Mouse (Mus musculus) kidney, adult 8-10 months (tissue): Measurements from ENCODE around the gene Nomo1.

Source experiments
- DNase-seq, 2 experiments: peaks; one replicate each; pipeline ENCODE4 v3.0.0; 2022

Gene Nomo1

GRCm38 (mm10) chr7:46047873-46048562 is 14.5 kb downstream of the Nomo1 start:
- no peak for DNase-seq

- DNase-seq: no peak
These were observed 16.5 kb downstream of the Nomo1 start for GRCm38 (mm10) chr7:46049981-46050380.

- no peak for DNase-seq
These were observed 18.8 kb downstream of the Nomo1 start for GRCm38 (mm10) chr7:46052161-46052821.

GRCm38 (mm10) chr7:46053566-46053965 is 20.1 kb downstream of the Nomo1 start:
- DNase-seq: no peak

- DNase-seq: no peak
These were observed 25.4 kb downstream of the Nomo1 start for GRCm38 (mm10) chr7:46058882-46059281.

- DNase-seq: no peak
These were observed 27.2 kb downstream of the Nomo1 start for GRCm38 (mm10) chr7:46060688-46061087.

- no peak for DNase-seq
These were observed 28.1 kb downstream of the Nomo1 start for GRCm38 (mm10) chr7:46061614-46062013.

- DNase-seq: no peak
These were observed 29.8 kb downstream of the Nomo1 start for GRCm38 (mm10) chr7:46063296-46063695.

GRCm38 (mm10) chr7:46068831-46069230 is 35.3 kb downstream of the Nomo1 start:
- no peak for DNase-seq

GRCm38 (mm10) chr7:46076844-46077243 is 43.3 kb downstream of the Nomo1 start:
- DNase-seq: no peak

GRCm38 (mm10) chr7:46077675-46078074 is 44.2 kb downstream of the Nomo1 start:
- DNase-seq: no peak

GRCm38 (mm10) chr7:46084024-46084423 is 50.5 kb downstream of the Nomo1 start:
- no peak for DNase-seq

- DNase-seq: peak; percentile 3 to 12
These were observed 51.5 kb downstream of the Nomo1 start for GRCm38 (mm10) chr7:46084839-46085513.

GRCm38 (mm10) chr7:46086378-46086777 is 52.9 kb downstream of the Nomo1 start:
- no peak for DNase-seq

- DNase-seq: no peak
These were observed 54.7 kb downstream of the Nomo1 start for GRCm38 (mm10) chr7:46088241-46088640.

GRCm38 (mm10) chr7:46092803-46093202 is 59.3 kb downstream of the Nomo1 start:
- DNase-seq: no peak

GRCm38 (mm10) chr7:46096136-46096535 is 62.6 kb downstream of the Nomo1 start:
- DNase-seq: peak; percentile 28 to 54

GRCm38 (mm10) chr7:46097319-46097783 is 63.9 kb downstream of the Nomo1 start:
- DNase-seq: no peak

GRCm38 (mm10) chr7:46098221-46098918 is 64.9 kb downstream of the Nomo1 start:
- DNase-seq: no peak

- DNase-seq: no peak
These were observed 65.4 kb downstream of the Nomo1 start for GRCm38 (mm10) chr7:46098919-46099286.

- DNase-seq: no peak
These were observed 66.2 kb downstream of the Nomo1 start for GRCm38 (mm10) chr7:46099682-46100081.

GRCm38 (mm10) chr7:46100563-46100962 is 67.1 kb downstream of the Nomo1 start, which contains the start of gene Kcnj11:
Kcnj11 (minus strand) TSS chr7:46100764.
- peak; percentile 39 to 70 for DNase-seq

- DNase-seq: no peak
These were observed 69.6 kb downstream of the Nomo1 start for GRCm38 (mm10) chr7:46103075-46103591.
